Mouse (Mus musculus) kidney, postnatal 0 days (tissue): ENCODE measurements around the gene Flvcr1. TPM values are rescaled to one million over a fixed set of nuclear protein-coding genes. Genes with fewer than 3 reads are reported as not detected.

Source experiments
- ATAC-seq: fragments of 200-750 bp; cut with Nextera tagmentation; replicated peaks from 2 replicates; pipeline ENCODE4 v1.8.0; 2017; ENCODE audit warnings: low read depth, moderate number of reproducible peaks, moderate TSS enrichment, moderate library complexity; ENCODE audit not compliant: low FRiP score
- DNase-seq: peaks from one replicate; pipeline ENCODE4 v3.0.0-alpha.2; 2016; ENCODE audit warnings: low spot score
- H3K27ac ChIP-seq: fragments of 300-500 bp; sonication (generic); 2 replicates; pipeline ENCODE4 v1.5.1; 2014; ENCODE audit warnings: mild to moderate bottlenecking
- H3K27me3 ChIP-seq: fragments of 300-500 bp; sonication (generic); 2 replicates; pipeline ENCODE4 v1.6.1; 2014; ENCODE audit warnings: low read length, mixed read lengths; ENCODE audit not compliant: insufficient read depth
- H3K36me3 ChIP-seq: fragments of 300-500 bp; sonication (generic); 2 replicates; pipeline ENCODE4 v1.6.1; 2014; ENCODE audit warnings: low read length, mixed read lengths; ENCODE audit not compliant: insufficient read depth
- H3K4me1 ChIP-seq: fragments of 300-500 bp; sonication (generic); replicated peaks from 2 replicates; pipeline ENCODE4 v1.6.1; 2014; ENCODE audit warnings: antibody characterized with exemption, low read length, mixed read lengths; ENCODE audit not compliant: insufficient read depth
- H3K4me2 ChIP-seq: fragments of 300-500 bp; sonication (generic); 2 replicates; pipeline ENCODE4 v1.6.1; 2014; ENCODE audit warnings: mild to moderate bottlenecking, low read length, moderate library complexity, mixed read lengths
- H3K4me3 ChIP-seq: fragments of 300-500 bp; sonication (generic); replicated peaks from 2 replicates; pipeline ENCODE4 v1.5.1; 2014; ENCODE audit warnings: low read depth, low read length
- H3K9ac ChIP-seq: fragments of 300-500 bp; sonication (generic); 2 replicates; pipeline ENCODE4 v1.6.1; 2014; ENCODE audit warnings: low read depth, low read length
- H3K9me3 ChIP-seq: fragments of 300-500 bp; sonication (generic); replicated peaks from 2 replicates; pipeline ENCODE4 v1.6.1; 2016; ENCODE audit warnings: low read length, inconsistent platforms, mixed read lengths
- CTCF ChIP-seq: IDR thresholded peaks from 2 replicates; pipeline ENCODE4 v1.5.1; 2016; ENCODE audit warnings: antibody characterized with exemption, low read depth, mild to moderate bottlenecking, moderate library complexity
- whole genome bisulfite sequencing: fragments of 180-500 bp; shearing (Covaris S2); extraction: QIAGEN DNeasy Blood & Tissue Kit; methylation state at CpG from one replicate; pipeline ENCODE4 v1.1.7; 2014; 5-methylcytosine and 5-hydroxymethylcytosine counted together
- polyA plus RNA-seq: library from polyadenylated mRNA; unstranded; fragments of >200 nt; fragmentation: Nextera tagmentation; extraction: Ambion mirVana; gene quantifications from 2 replicates; pipeline ENCODE4 v1.2.1, GENCODE M21; 2015

The Flvcr1 gene
- polyA plus RNA-seq, 1 experiment from 2014 or later = 7.9 TPM

DNA sequence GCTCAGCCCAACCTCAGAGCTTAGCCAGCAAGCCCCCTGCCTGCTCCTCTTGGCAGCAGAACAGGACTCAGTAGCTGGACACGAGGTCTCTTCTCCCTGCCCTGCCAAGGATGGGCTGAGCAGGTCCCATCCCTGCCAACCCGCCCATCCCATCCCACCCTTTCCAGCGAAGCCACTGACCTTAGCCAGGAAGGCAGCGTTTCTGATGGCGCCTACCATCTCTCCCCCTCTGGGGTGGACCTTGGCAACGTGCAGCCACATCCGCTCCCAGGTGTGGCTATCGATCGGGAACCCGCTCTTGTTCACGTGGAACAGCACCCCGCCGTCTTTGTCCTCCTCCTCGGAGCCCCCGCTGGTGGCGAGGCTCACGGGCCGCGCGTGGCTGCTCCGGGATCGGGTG lies 48.0 kb downstream of the Flvcr1 start:
- Histone ChIP-seq H3K27me3 (no peaks in the 10 kb centered on the region), H3K27ac (no peak overlapping the region), H3K9ac (peak overlapping the region; percentile 65), H3K9me3 (no peaks in the 10 kb centered on the region), H3K4me2 (peak overlapping the region; percentile 89), H3K36me3 (no peaks in the 10 kb centered on the region), H3K4me3 (peak overlapping the region; percentile 52), H3K4me1 (peaks cover 14% of the 10 kb centered on the region; the same call in 1 of the 2 replicates)
- TF ChIP-seq CTCF = no peak
- DNase-seq = peak; percentile 12
- ATAC-seq = no peak
- WGBS = 2% methylated on average over 22 of the region's 22 CpGs

DNA sequence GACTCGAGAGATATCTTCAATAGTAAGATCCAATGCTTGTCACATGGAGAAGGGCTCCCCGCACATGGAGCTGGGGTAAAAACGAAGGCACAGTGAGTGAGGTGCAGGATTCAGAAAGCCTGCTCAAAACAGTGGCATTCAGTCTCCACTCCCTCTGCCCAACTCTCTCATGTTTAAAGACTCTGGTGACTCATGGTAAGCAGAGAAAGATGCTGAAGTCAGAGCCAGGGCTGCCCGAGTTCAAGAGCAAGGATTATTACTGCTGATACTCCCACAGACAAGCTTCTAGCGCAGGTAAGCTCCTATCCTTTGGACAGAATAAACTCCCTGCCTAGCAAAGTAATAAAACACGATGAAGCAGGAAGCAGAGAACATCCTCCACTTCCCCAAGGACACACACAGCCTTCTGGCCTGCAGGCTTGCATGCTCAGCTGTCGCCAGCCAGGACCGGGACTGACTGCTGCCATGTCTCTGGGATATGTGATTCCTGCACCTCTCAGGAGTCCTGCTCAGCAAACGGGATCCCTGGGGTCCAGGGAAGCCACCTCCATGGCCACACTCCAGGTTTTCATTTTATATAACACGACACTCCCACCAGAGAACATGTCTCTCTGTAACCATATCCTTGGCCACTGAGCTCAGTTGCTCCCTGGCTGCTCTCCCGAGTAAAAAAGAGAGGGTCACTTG lies 48.9 kb downstream of the Flvcr1 start:
- Histone ChIP-seq H3K9me3 (no peaks in the 10 kb centered on the region), H3K27me3 (no peaks in the 10 kb centered on the region), H3K27ac (no peak overlapping the region), H3K9ac (peak overlapping the region; percentile 18; the same call in 1 of the 2 replicates), H3K36me3 (no peaks in the 10 kb centered on the region), H3K4me2 (peak overlapping the region; percentile 89), H3K4me1 (peaks cover 14% of the 10 kb centered on the region; the same call in 1 of the 2 replicates), H3K4me3 (no peak overlapping the region)
- peak; percentile 24 for DNase-seq
- TF ChIP-seq CTCF = no peak
- no peak for ATAC-seq
- 23% methylated on average over 11 of the region's 11 CpGs for WGBS

DNA sequence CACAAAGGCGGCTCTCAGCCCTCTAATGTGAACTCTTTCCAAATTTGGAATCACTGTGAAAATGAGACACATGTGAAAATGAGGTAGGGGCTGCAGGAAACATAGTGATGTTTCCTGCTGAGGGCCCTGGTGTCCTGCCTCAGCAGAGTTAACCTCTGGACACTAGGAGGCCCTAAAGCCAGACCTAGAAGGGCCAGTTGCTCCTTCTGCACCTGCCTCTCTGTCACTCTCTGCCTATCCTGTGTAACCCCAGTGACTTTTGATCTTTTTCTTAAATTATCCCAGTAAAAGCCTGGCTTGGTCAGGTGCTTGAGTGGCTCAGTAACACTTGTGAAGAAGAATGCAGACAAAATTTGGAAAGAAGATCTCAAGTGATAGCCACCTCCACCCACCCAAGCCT lies 51.1 kb downstream of the Flvcr1 start:
- no peak for TF ChIP-seq CTCF
- H3K9ac ChIP-seq = no peak overlapping the region
- H3K36me3 ChIP-seq = no peaks in the 10 kb centered on the region
- no peaks in the 10 kb centered on the region for H3K27me3 ChIP-seq
- 70% methylated on average over 1 of the region's 1 CpGs for WGBS
- H3K4me2 ChIP-seq = no peak overlapping the region
- DNase-seq = no peak
- no peaks in the 10 kb centered on the region for H3K9me3 ChIP-seq
- H3K4me1 ChIP-seq = peaks cover 14% of the 10 kb centered on the region; the same call in 1 of the 2 replicates
- H3K27ac ChIP-seq = no peak overlapping the region
- ATAC-seq = no peak
- no peak overlapping the region for H3K4me3 ChIP-seq

DNA sequence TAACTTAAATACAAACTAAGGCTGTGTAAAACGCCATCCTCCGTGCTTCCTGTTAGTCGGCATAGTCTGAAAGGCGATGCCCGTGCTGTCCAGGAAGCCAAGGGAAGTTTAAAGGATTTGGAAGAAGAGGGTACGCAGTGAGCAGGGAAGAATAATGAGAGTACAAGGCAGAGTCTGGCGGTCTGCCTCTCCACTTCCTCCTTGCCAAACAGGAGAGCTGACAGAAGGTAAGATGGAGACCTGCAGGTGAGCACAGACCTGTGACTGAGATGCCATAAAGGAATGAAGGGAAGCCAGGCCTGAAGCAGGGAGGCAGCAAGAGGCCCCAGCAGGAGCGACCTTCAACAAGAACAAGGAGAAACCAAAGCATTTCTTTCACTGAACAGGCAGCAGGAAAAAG lies 51.8 kb downstream of the Flvcr1 start:
- H3K4me3 ChIP-seq = no peak overlapping the region
- H3K9me3 ChIP-seq = no peaks in the 10 kb centered on the region
- H3K4me1 ChIP-seq = peaks cover 12% of the 10 kb centered on the region; the same call in 1 of the 2 replicates
- H3K27me3 ChIP-seq = no peaks in the 10 kb centered on the region
- DNase-seq = no peak
- H3K9ac ChIP-seq = no peak overlapping the region
- no peak for TF ChIP-seq CTCF
- no peak for ATAC-seq
- H3K36me3 ChIP-seq = no peaks in the 10 kb centered on the region
- WGBS = 77% methylated on average over 8 of the region's 8 CpGs
- H3K27ac ChIP-seq = no peak overlapping the region
- H3K4me2 ChIP-seq = no peak overlapping the region

DNA sequence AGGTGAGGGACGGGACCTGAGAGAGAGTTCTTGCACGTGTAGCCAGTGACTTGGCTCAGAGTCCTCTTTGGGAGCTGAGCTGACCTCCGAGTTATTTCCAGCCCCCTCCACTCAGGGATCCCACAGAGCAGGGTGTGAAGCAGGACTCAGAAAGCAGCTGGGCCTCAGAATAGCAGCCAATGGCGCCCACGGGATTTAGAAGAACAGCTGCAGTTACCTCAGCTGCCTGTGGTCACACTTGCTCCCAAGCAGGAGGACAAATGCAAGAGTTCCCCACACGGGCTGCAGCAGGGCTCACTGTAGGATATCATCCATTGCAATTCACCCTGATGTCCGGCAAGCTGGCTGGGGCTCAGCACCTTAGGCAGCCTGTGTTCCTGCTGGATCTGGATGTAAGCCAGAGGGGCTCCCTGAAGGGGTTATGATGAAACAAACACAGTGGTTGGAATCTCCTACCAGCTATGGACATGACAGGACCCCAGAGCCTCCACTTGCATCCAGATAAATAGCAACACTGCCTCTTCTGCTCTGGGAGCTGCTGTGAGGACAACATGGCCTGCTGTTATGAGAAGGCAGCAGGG lies 53.3 kb downstream of the Flvcr1 start:
- Histone ChIP-seq H3K4me3 (no peak overlapping the region), H3K36me3 (no peaks in the 10 kb centered on the region), H3K27me3 (no peaks in the 10 kb centered on the region), H3K9ac (no peak overlapping the region), H3K4me1 (peaks cover 6% of the 10 kb centered on the region; the same call in 1 of the 2 replicates), H3K4me2 (no peak overlapping the region), H3K27ac (no peak overlapping the region), H3K9me3 (no peaks in the 10 kb centered on the region)
- WGBS = 52% methylated on average over 7 of the region's 7 CpGs
- no peak for DNase-seq
- no peak for TF ChIP-seq CTCF
- no peak for ATAC-seq

DNA sequence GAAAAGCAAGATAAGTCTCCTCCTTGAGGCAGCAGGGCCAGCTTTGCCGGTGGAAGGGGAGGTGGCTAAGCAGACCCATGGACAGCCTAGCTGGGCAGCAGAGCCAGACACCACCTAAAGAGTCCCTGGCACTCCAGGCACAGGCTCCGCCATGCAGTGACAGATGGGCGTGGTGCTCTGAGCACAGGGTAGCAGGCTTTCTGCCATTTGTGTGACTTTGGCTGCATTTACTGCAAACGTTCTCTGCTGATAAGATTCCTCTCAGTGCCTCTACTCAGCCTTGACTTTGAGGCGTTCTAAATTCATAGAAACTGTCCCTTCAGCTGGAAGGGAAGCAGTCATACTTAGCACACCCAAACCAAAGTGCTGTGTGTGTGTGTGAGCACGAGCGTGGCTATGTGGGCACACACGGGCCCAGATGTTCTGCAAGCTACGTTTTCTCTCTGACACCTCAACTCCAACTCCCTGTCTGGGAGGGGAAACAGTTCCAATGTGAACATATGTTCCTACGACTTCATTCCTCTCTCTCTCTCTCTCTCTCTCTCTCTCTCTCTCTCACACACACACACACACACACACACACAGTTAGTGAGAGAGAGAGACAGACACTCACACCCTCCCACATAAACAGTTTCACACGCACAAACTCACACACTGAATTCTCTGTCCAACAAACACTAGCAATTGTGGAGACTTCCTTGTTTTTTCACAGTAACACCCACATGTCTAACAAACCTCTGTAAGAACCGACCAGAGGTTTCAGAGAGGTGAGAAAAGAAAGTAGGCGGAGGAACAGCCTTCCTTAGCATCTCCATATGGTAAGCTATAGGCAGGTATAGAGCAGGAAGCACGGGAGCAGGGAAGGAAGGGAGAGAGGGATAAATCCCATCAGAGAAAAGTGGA lies 54.0 kb downstream of the Flvcr1 start:
- no peak for ATAC-seq
- WGBS = 77% methylated on average over 14 of the region's 14 CpGs

More for the DNA sequence above, 54.0 kb downstream of the Flvcr1 start:
- H3K27ac ChIP-seq = no peak overlapping the region
- H3K27me3 ChIP-seq = no peaks in the 10 kb centered on the region
- no peaks in the 10 kb centered on the region for H3K9me3 ChIP-seq
- DNase-seq = no peak
- no peak for TF ChIP-seq CTCF
- H3K4me1 ChIP-seq = no peaks in the 10 kb centered on the region
- H3K9ac ChIP-seq = no peak overlapping the region
- H3K36me3 ChIP-seq = no peaks in the 10 kb centered on the region
- H3K4me2 ChIP-seq = no peak overlapping the region
- no peak overlapping the region for H3K4me3 ChIP-seq
